Mouse (Mus musculus): ENCODE data around the gene Stk38l. TPM values are rescaled to one million over a fixed set of nuclear protein-coding genes. Genes with fewer than 3 reads are reported as not detected.
A peak's percentile ranks its signal among the peaks of the same experiment; 100 is the strongest.

Gene Stk38l
- polyA plus RNA-seq, 1 experiment from 2014 or later: 32.0 TPM

GRCm38 (mm10) chr6:146700461-146700860, 24.3 kb upstream of the Stk38l start:
- no peak for ATAC-seq (replicated peaks; ENCODE audit: insufficient number of reproducible peaks, insufficient read depth, low FRiP score, low read depth)
- Histone ChIP-seq H3K27ac (no peak overlapping the region), H3K4me2 (no peak overlapping the region), H3K4me1 (replicated peaks) (peaks cover 2% of the 10 kb centered on the region; the same call in 1 of the 2 replicates), H3K9me3 (replicated peaks) (no peaks in the 10 kb centered on the region), H3K27me3 (no peaks in the 10 kb centered on the region), H3K4me3 (no peak overlapping the region), H3K9ac (no peak overlapping the region), H3K36me3 (no peaks in the 10 kb centered on the region)
- 95% methylated on average over 1 of the region's 1 CpGs for WGBS

GRCm38 (mm10) chr6:146702126-146702881, 22.5 kb upstream of the Stk38l start:
- Histone ChIP-seq H3K4me1 (replicated peaks) (peaks cover 2% of the 10 kb centered on the region; the same call in 1 of the 2 replicates), H3K27me3 (no peaks in the 10 kb centered on the region), H3K27ac (no peak overlapping the region), H3K9ac (no peak overlapping the region), H3K36me3 (no peaks in the 10 kb centered on the region), H3K9me3 (replicated peaks) (no peaks in the 10 kb centered on the region), H3K4me3 (no peak overlapping the region), H3K4me2 (no peak overlapping the region)
- WGBS: 55% methylated on average over 11 of the region's 11 CpGs
- ATAC-seq (replicated peaks; ENCODE audit: insufficient number of reproducible peaks, insufficient read depth, low FRiP score, low read depth): no peak

GRCm38 (mm10) chr6:146703351-146703750, 21.4 kb upstream of the Stk38l start:
- no peak overlapping the region for H3K27ac ChIP-seq
- no peak overlapping the region for H3K9ac ChIP-seq
- H3K4me2 ChIP-seq: no peak overlapping the region
- H3K27me3 ChIP-seq: no peaks in the 10 kb centered on the region
- no peaks in the 10 kb centered on the region for H3K9me3 ChIP-seq (replicated peaks)
- H3K4me1 ChIP-seq (replicated peaks): peaks cover 2% of the 10 kb centered on the region; the same call in 1 of the 2 replicates
- 62% methylated on average over 3 of the region's 3 CpGs for WGBS
- no peak overlapping the region for H3K4me3 ChIP-seq
- no peak for ATAC-seq (replicated peaks; ENCODE audit: insufficient number of reproducible peaks, insufficient read depth, low FRiP score, low read depth)
- no peaks in the 10 kb centered on the region for H3K36me3 ChIP-seq

- no peak overlapping the region for H3K4me3 ChIP-seq
- H3K27me3 ChIP-seq: no peaks in the 10 kb centered on the region
- no peaks in the 10 kb centered on the region for H3K36me3 ChIP-seq
- ATAC-seq (replicated peaks; ENCODE audit: insufficient number of reproducible peaks, insufficient read depth, low FRiP score, low read depth): no peak
- no peak overlapping the region for H3K9ac ChIP-seq
- no peaks in the 10 kb centered on the region for H3K9me3 ChIP-seq (replicated peaks)
- 94% methylated on average over 1 of the region's 1 CpGs for WGBS
- H3K4me2 ChIP-seq: no peak overlapping the region
- H3K4me1 ChIP-seq (replicated peaks): peaks cover 2% of the 10 kb centered on the region; the same call in 1 of the 2 replicates
- no peak overlapping the region for H3K27ac ChIP-seq
These were observed 19.2 kb upstream of the Stk38l start for GRCm38 (mm10) chr6:146705631-146706030.

GRCm38 (mm10) chr6:146719606-146720005, 5.2 kb upstream of the Stk38l start:
- no peaks in the 10 kb centered on the region for H3K4me1 ChIP-seq (replicated peaks)
- H3K4me2 ChIP-seq: no peak overlapping the region
- H3K36me3 ChIP-seq: no peaks in the 10 kb centered on the region
- H3K27me3 ChIP-seq: no peaks in the 10 kb centered on the region
- WGBS: 66% methylated on average over 1 of the region's 1 CpGs
- no peak overlapping the region for H3K27ac ChIP-seq
- H3K9ac ChIP-seq: no peak overlapping the region
- ATAC-seq (replicated peaks; ENCODE audit: insufficient number of reproducible peaks, insufficient read depth, low FRiP score, low read depth): no peak
- no peak overlapping the region for H3K4me3 ChIP-seq
- H3K9me3 ChIP-seq (replicated peaks): no peaks in the 10 kb centered on the region

- Histone ChIP-seq H3K4me3 (no peak overlapping the region), H3K27me3 (no peaks in the 10 kb centered on the region), H3K9me3 (replicated peaks) (no peaks in the 10 kb centered on the region), H3K36me3 (no peaks in the 10 kb centered on the region), H3K9ac (no peak overlapping the region), H3K4me2 (no peak overlapping the region), H3K4me1 (replicated peaks) (peaks cover 5% of the 10 kb centered on the region), H3K27ac (no peak overlapping the region)
- WGBS: 95% methylated on average over 3 of the region's 3 CpGs
- no peak for ATAC-seq (replicated peaks; ENCODE audit: insufficient number of reproducible peaks, insufficient read depth, low FRiP score, low read depth)
These were observed 990 bp upstream of the Stk38l start for GRCm38 (mm10) chr6:146723805-146724204.

- no peaks in the 10 kb centered on the region for H3K27me3 ChIP-seq
- peak overlapping the region; percentile 92 for H3K27ac ChIP-seq
- peak overlapping the region; percentile 69 for H3K4me2 ChIP-seq
- WGBS: 1% methylated on average over 30 of the region's 30 CpGs
- no peaks in the 10 kb centered on the region for H3K36me3 ChIP-seq
- peak; percentile 53 for ATAC-seq (replicated peaks; ENCODE audit: insufficient number of reproducible peaks, insufficient read depth, low FRiP score, low read depth)
- peak overlapping the region; percentile 95 for H3K4me3 ChIP-seq
- H3K4me1 ChIP-seq (replicated peaks): peaks cover 5% of the 10 kb centered on the region
- peak overlapping the region; percentile 97 for H3K9ac ChIP-seq
- H3K9me3 ChIP-seq (replicated peaks): no peaks in the 10 kb centered on the region
These were observed 593 bp downstream of the Stk38l start for GRCm38 (mm10) chr6:146725384-146725791.

- Histone ChIP-seq H3K4me1 (replicated peaks) (peaks cover 42% of the 10 kb centered on the region), H3K9me3 (replicated peaks) (no peaks in the 10 kb centered on the region), H3K4me3 (no peak overlapping the region), H3K4me2 (no peak overlapping the region), H3K27me3 (no peaks in the 10 kb centered on the region), H3K9ac (no peak overlapping the region), H3K27ac (no peak overlapping the region), H3K36me3 (no peaks in the 10 kb centered on the region)
- no peak for ATAC-seq (replicated peaks; ENCODE audit: insufficient number of reproducible peaks, insufficient read depth, low FRiP score, low read depth)
- WGBS: 78% methylated on average over 1 of the region's 1 CpGs
These were observed 6.2 kb downstream of the Stk38l start for GRCm38 (mm10) chr6:146731031-146731430.

GRCm38 (mm10) chr6:146731692-146732091, 6.9 kb downstream of the Stk38l start:
- Histone ChIP-seq H3K9ac (no peak overlapping the region), H3K4me1 (replicated peaks) (peaks cover 44% of the 10 kb centered on the region), H3K4me2 (no peak overlapping the region), H3K36me3 (no peaks in the 10 kb centered on the region), H3K4me3 (no peak overlapping the region), H3K27ac (peak overlapping the region; percentile 58; the same call in 1 of the 2 replicates), H3K27me3 (no peaks in the 10 kb centered on the region), H3K9me3 (replicated peaks) (no peaks in the 10 kb centered on the region)
- WGBS: 34% methylated on average over 2 of the region's 2 CpGs
- ATAC-seq (replicated peaks; ENCODE audit: insufficient number of reproducible peaks, insufficient read depth, low FRiP score, low read depth): no peak

GRCm38 (mm10) chr6:146732232-146732631, 7.4 kb downstream of the Stk38l start:
- Histone ChIP-seq H3K4me3 (no peak overlapping the region), H3K9ac (no peak overlapping the region), H3K27me3 (no peaks in the 10 kb centered on the region), H3K4me1 (replicated peaks) (peaks cover 46% of the 10 kb centered on the region), H3K27ac (peak overlapping the region; percentile 58), H3K9me3 (replicated peaks) (no peaks in the 10 kb centered on the region), H3K36me3 (no peaks in the 10 kb centered on the region), H3K4me2 (no peak overlapping the region)
- WGBS: 46% methylated on average over 3 of the region's 3 CpGs
- no peak for ATAC-seq (replicated peaks; ENCODE audit: insufficient number of reproducible peaks, insufficient read depth, low FRiP score, low read depth)

- WGBS: 16% methylated on average over 1 of the region's 1 CpGs
- H3K27me3 ChIP-seq: no peaks in the 10 kb centered on the region
- no peaks in the 10 kb centered on the region for H3K9me3 ChIP-seq (replicated peaks)
- peak; percentile 67; the same call in 1 of the 2 replicates for ATAC-seq (replicated peaks; ENCODE audit: insufficient number of reproducible peaks, insufficient read depth, low FRiP score, low read depth)
- H3K4me1 ChIP-seq (replicated peaks): peaks cover 47% of the 10 kb centered on the region
- H3K4me2 ChIP-seq: no peak overlapping the region
- no peak overlapping the region for H3K4me3 ChIP-seq
- peak overlapping the region; percentile 58 for H3K27ac ChIP-seq
- no peaks in the 10 kb centered on the region for H3K36me3 ChIP-seq
- no peak overlapping the region for H3K9ac ChIP-seq
These were observed 7.9 kb downstream of the Stk38l start for GRCm38 (mm10) chr6:146732676-146733075.

- Histone ChIP-seq H3K36me3 (no peaks in the 10 kb centered on the region), H3K9ac (no peak overlapping the region), H3K27me3 (no peaks in the 10 kb centered on the region), H3K4me1 (replicated peaks) (peaks cover 54% of the 10 kb centered on the region), H3K4me3 (no peak overlapping the region), H3K4me2 (no peak overlapping the region), H3K9me3 (replicated peaks) (no peaks in the 10 kb centered on the region), H3K27ac (peak overlapping the region; percentile 58; the same call in 1 of the 2 replicates)
- WGBS: 62% methylated on average over 1 of the region's 1 CpGs
- ATAC-seq (replicated peaks; ENCODE audit: insufficient number of reproducible peaks, insufficient read depth, low FRiP score, low read depth): no peak
These were observed 8.8 kb downstream of the Stk38l start for GRCm38 (mm10) chr6:146733554-146733953.

All from heart, embryonic 15.5 days (tissue).